Mouse (Mus musculus) WW6 (cell line): ENCODE measurements around the gene Txnl4b.

Source experiments
- DNase-seq: peaks from one replicate; pipeline ENCODE4 v3.0.0-alpha.2; 2013; ENCODE audit warnings: low read depth, low spot score

Txnl4b gene

DNA sequence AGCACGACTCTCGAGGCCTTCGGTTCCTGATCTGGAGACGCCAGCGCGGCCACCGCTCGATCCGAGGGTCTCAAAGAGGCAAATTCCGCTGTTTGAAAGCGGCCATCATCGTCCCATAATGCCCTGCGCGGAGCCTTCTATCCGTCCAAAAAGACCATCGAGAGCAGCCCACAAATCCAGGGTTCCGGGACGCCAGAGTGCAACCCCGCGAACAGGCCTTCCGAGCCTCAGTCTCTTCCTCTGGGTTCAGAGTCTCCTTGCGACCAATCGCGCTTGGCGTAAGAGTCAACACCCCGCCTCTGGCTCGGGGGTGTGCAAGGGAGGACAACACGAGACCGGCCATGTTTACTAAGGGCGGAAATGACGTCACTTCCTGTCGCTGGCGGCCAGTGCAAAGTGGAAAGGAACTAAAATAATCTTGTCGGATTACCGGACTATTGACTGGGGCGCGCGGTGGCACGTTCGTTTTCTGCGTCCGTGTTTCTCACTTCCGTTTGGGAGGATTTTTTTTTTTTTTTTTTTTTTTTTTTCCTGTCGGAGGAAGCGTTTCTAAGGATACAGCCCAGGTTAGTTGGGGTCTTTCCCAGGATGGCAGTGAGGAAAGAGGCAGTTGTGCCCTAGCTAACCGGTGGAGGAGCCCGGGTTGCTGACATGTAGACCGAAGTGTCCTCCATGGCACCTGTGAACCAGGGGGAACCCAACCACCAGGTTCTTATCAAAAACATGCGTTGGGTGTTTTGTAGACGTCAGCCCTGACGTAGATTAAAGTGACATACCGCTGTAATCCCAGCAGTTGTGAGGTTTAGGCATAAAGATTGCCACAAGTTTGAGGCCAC, at the start of gene Txnl4b, which contains the start of gene Dhx38:
Txnl4b (plus strand) TSS at position 395 of the 836 bp plus-strand sequence.
Dhx38 (minus strand) TSS at position 364 of the 836 bp plus-strand sequence.
- peak; percentile 100 for DNase-seq

GRCm38 (mm10) chr8:109524008-109524407, 41.7 kb upstream of the Txnl4b start:
- DNase-seq, result no peak

DNA sequence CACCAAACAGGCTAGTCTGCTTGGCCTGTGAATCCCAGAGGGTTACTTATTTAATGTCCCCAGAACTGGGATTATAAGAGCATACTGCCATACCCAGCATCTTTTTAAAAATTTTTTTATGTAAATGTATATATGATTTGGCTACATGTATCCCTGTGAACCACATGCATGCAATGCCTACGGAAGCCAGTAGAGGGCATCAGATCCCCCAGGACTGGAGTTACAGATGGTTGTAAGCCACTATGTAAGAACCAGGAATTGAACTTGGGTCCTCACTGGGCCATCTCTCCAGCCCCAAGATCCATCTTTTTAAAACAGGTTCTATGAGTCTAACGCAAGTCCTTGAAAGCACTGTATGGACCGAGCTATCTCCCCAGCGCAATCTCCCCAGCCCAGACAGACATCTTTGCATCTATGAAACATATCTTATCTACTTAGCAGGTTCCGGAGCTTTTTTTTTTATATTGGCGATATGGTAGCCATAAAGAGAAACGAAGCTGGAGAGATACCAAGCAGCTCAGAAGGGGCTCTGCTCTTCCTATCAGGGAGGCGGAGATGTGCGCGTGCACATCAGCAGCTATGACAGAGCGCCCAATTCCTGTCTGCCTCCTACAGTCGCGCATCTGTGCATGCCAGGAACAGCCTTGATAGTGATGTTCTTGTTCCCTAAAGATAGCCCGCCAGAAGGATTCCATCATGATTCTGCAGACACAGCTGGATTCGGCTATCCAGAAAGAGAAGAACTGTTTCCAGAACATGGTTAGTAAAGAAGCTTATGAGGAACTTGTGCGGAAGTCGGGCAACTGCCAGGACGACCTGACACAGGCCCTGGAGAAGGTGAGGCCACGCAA, 30.3 kb upstream of the Txnl4b start:
- no peak for DNase-seq

DNA sequence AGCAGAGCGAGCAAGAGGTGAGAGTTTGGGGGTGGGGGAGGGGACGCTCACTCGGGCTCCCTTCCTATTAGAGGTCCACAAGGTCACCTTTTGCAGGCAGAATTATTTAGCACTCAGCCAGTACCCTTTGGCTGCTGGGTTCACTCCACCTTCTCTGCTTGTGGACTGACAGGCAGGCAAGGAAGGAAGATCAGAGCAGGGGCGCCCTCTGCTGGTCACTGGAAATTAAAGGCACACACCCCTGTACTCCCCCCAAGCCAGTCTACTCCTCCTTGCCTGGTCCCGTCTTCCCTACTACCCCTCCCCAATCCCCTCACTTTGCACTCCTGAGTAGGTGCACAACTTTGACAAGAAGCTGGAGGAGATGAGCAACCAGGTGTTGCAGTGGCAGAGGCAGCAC, 29.0 kb upstream of the Txnl4b start:
- DNase-seq, result peak; percentile 71

- no peak for DNase-seq
These were observed 23.5 kb upstream of the Txnl4b start for GRCm38 (mm10) chr8:109542165-109542564.

DNA sequence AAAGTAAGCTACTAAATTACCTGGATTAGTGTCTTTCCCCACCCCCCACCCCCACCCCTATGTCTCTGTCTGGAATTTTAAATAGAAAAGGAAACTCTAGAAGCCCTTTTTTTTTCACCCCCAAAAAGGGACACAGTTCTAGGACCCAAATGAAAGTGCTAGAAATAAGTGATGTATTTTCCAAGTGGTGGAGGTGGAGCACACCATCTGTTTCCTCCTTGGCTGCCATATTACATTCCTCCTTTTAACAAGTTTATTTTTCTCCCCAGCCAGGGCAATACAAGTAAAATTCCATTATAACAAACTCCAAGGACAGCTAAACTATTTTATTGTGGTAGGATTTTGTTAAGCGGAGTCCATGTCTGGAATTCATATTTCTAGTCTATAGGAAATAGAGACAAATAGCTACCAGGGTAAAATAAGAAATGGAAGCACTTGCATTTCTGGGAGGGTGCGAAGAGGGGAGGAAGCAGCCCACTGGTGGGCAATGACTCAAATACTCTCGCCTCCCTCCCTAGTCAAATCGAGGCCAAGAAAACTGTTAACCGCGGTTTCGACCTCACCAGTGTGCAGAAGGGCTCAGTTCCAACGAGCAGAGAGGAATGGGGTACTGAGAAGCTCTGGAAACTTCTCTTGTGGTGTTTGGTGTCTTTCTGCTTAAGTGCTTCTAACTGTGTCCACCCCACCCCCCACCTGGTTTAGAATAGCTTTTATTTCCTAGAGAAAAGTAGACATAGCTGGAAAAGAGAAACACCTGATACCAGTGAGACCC, 22.8 kb upstream of the Txnl4b start:
- no peak for DNase-seq

DNA sequence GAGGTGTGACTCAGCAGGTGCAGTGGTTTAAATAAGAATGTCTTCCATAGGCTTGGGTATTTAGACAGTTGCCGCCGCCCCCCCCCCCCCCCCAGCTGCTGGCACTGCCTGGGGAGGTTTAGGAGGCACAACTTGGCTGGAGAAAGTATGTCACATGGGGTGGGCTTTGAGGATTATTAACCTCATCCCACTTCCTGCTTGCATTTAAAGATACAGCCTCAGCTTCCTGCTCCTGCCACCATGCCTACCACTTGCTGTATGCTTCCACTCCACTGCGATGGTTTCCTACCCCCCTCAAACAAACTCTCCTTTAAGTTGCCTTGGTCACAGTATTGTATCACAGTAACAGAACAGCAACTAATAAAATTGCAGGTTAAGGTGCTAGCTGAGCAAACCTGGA, 21.6 kb upstream of the Txnl4b start:
- no peak for DNase-seq

DNA sequence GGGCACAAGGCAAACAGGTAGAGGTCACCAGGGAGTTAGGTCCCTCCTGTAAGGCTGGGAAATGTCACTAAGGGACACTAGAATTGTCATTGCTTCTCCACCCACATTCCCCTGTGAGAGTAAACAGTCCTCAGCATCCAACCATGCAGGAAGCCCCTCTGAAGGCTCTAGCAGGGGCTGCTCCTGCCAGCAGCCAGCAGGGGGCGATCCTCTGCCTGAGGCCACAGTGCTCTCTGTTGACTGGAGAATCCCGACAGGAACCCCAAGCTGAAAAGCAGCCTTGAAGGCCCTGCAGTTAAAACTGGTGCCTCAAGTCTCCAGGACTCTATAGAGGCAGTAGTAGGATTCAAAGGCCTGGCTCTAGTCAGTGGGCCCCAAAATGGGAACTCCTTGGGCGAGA, 14.0 kb upstream of the Txnl4b start:
- DNase-seq, result no peak

DNA sequence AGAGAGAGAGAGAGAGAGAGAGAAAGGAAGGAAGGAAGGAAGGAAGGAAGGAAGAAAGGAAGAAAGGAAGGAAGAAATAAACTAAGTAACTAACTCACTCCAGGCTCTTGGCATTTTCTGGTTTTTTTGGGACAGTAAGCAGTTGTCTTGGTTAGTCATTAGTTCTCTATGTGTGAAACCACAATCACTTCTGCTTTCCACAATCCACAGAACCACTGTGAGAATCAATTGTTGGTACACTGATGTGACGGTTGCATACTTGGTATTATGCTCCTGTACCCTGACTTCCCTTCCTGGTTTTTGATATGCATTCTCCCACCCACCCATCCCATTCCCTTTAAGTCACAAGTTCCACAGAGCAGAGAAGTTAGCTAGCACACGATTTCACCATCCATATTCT, 1.8 kb upstream of the Txnl4b start:
- DNase-seq, result no peak

- DNase-seq, result no peak
These were observed 926 bp upstream of the Txnl4b start for GRCm38 (mm10) chr8:109564766-109565165.

GRCm38 (mm10) chr8:109571139-109571538, 5.4 kb downstream of the Txnl4b start:
- no peak for DNase-seq

GRCm38 (mm10) chr8:109576311-109576710, 10.6 kb downstream of the Txnl4b start:
- DNase-seq, result no peak

DNA sequence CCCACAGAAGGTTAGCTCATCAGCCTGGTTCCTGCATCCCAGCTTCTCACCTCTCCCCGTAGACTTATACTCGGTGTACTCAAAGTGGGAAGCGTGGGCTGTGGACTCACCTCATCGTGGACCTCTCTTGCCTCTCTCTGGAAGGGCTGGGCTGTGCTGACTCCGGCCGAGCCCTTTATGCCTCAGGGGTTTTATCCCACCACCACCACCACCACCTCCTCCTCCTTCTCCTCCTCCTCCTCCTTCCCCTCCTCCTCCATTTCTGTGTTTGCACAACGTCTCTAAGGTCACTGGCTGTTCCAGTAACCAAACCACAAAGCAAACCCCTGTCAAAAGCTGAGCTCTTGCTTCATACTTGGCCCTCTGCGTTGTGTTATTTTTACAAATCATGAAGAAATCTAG, 13.2 kb downstream of the Txnl4b start, which contains the start of gene Hp:
Hp (minus strand) TSS at position 273 of the 402 bp plus-strand sequence.
- no peak for DNase-seq

DNA sequence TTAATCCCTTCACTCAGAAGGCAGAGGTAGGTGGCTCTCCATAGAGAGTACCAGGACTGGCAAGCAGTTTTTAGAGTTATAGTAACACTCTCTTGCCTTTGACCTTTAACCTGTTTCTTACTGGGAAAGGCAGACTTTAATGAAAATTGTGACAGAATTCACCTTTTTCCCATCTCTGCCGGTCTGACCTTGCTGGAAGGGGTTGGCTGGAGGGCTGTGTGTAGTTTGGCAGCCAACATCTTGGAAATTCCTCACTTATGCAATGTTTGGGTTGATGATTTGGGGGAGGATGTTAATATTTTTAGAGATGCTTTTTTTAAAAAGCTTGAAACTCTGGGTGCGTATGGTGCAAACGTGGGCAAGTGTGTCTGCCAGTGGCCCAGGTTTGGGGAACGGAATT, 18.6 kb downstream of the Txnl4b start:
- DNase-seq, result no peak

- no peak for DNase-seq
These were observed 19.1 kb downstream of the Txnl4b start for GRCm38 (mm10) chr8:109584830-109585229.

DNA sequence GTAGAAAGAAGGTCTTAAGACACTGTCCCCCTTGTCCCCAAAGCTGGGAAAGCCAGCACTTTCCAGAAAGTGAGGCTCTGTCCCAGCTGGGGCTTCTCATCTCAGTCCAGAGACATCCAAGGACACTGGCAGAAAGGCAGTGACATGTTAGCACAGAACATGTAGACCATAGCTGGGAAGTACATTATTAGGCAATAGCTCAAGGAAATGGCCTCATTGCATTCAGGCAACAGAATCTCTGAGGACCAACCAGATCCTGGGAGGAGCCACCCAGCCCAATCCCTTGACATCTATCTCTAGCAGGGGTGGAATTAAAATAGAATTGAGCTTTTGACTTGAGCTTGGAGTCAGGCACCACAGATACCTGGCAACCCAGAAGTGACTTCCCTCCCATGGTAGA, 20.0 kb downstream of the Txnl4b start:
- no peak for DNase-seq

- no peak for DNase-seq
These were observed 21.3 kb downstream of the Txnl4b start for GRCm38 (mm10) chr8:109586972-109587504.

GRCm38 (mm10) chr8:109590901-109591300, 25.2 kb downstream of the Txnl4b start:
- DNase-seq, result no peak

- no peak for DNase-seq
These were observed 25.7 kb downstream of the Txnl4b start for GRCm38 (mm10) chr8:109591367-109591766.

DNA sequence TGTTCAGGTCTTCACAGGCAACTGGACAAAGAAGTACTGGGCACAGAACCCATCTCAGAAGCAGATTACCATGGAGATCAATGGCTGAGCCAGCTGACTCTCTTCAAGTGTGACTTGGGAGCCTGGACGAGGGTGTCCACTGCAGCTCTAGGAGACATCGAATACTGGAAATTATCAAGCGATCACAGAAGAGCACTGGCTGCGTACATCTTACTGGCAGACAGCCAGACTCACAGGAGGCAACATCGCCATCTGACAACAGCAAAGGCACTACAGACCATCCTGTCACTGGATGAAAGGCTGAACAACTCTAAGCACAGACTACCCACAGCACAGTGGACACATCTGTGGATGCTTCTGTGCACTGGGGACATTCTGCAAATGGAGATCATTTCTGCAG, 26.5 kb downstream of the Txnl4b start:
- no peak for DNase-seq

- no peak for DNase-seq
These were observed 27.6 kb downstream of the Txnl4b start for GRCm38 (mm10) chr8:109593117-109593788.
